Mouse (Mus musculus) kidney, adult 9 months (tissue): ENCODE data around the gene Olfr1394.
"Not testable (repeated sequence)": the region's sequence is repeated elsewhere in the genome, so short reads cannot be mapped to it uniquely, and the experiment has no call there.

ENCODE experiments used
- DNase-seq: peaks from one replicate; pipeline ENCODE4 v3.0.0; 2022

Gene Olfr1394

DNA sequence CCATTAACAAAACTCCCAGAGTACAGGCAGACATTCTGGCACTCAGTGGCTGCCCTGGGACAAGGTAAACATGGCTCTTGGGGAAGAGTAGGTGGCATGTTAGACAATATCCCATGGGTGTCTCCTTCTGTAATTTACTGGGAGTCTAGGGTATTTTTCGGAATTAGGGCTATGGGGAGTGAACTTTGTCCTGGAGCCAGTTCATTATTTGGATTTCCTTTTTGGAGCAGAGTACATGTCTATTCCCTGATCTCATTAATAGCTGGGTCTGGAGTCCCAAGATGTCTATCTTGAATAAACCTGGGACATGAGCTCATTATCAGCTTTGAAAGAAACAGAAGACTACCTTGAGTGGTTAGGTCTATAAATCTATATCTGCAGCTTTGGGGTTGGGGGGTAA lies at the start of gene Olfr1394:
TSS of gene Olfr1394 (plus strand) at position 301 of the 400 bp plus-strand sequence.
- peak; percentile 33 for DNase-seq

DNA sequence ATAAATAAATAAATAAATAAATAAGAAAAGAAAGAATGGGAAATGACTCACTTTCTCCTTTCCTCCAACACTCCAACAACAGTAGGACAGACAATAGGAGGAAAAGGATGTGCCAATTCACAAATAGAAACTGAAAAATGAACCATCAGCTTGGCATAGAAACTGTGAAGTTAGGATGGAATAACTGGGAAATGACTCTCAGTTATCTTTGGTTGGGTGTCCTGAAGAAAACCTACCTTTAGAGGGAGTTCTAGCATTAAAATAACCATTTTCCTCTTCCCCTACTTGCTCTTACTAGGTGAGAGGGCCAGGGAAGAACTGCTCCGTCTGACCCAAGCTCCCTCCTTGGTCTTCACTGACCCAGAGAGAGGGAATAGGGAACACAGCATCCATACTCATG lies 48.4 kb upstream of the Olfr1394 start:
- DNase-seq = no peak

DNA sequence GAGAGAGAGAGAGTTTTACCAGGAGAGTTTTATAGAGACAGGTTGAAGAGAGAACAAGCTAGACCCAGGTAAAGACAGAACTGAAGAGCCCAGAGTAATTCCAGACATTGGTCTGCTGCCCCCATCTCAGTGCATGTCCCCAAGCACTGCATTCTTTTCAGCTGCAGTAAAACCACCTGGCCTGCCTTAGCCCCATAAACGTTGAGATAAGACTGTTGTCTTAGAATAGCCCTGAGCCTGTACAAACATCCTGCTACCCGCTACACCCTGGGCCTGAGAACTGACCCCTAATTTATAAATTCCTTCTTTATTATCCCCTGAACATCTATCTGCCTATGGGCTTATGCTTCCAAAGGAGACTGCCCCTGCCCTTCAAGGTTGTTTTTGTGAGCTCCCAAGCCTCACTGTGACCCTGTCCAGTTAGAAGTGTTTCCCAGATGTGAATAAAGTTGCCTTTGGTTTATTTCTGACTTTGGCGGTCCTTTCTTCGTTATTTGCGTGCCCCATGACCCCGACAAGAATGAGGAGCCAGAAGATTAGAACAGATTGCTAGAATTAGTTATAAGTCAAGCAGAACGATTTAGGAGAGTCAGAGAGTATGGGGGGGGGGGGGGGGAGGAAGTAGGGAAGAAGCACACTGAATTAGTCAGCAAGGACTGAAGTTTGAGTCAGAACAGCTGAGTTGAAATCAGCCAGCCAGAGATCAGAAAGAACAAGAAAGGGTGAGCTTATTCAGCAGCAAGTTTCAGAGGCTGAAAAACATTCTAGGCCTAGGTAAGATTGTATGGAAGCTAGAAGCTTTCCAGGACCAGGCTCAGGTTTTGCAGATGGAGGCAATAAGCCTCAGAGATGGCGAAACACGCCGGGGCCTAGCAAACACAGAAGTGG lies 46.3 kb upstream of the Olfr1394 start:
- no peak for DNase-seq

DNA sequence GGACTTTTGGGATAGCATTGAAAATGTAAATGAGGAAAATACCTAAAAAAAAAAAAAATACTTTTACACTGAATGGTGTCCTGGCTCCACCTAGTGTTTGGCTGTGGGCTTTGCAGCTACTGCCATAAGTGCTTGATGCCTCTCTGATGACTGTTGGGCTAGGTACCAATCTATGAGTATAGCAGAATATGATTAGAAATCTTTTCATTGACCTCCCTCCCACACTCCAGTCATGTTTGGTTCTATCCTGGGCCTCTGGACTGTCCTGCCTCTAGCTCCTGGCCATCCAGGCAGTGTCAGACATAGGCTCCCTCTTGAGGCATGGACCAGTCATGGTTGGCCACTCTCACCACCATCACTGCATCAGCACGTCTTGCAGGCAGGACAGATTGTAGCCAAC lies 45.3 kb upstream of the Olfr1394 start:
- peak; percentile 52 for DNase-seq

DNA sequence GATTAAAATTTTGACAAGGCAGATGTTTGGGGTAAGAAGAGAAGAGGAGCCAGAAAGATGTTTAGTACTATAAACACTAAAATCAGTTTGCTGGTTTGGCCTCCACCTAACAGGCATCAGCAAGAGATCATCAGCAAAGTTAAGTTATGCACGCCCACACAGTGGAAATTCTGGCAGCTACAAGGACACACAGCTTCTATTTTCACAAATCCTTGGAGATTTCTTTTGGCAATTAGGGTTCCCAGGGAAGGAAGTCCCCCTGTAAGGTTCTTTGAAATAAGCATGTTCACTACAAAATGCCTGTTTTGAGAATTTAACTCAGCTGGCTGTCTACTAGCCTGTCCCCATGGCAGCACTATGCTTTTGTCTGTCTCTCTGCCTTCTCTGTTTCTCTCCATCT lies 43.2 kb upstream of the Olfr1394 start:
- no peak for DNase-seq

DNA sequence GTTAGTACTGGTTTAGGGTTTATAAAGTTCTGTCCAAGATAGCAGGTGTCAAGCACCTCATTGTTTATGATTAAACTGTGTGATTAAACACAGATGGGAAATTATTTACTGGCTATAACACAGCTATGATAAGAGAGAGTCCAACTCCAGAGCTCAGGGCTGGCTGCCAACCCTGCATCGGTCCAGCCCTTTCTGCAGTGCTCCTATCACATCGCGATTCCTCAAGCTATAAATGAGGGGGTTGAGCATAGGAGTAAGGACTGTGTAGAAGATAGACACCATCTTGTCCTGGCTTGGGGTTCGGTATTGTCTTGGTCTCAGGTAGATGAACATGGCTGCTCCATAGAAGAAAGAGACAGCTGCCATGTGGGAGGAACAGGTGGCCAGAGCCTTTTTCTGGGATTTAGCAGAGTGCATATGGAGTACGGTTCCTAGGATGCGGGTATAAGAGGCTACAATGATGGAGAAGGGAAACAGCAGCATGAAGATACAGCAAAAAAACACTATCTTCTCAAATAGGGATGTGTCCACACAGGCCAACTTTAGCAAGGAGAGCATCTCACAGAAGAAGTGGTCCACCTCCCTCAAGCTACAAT lies 41.5 kb upstream of the Olfr1394 start:
- DNase-seq = no peak

DNA sequence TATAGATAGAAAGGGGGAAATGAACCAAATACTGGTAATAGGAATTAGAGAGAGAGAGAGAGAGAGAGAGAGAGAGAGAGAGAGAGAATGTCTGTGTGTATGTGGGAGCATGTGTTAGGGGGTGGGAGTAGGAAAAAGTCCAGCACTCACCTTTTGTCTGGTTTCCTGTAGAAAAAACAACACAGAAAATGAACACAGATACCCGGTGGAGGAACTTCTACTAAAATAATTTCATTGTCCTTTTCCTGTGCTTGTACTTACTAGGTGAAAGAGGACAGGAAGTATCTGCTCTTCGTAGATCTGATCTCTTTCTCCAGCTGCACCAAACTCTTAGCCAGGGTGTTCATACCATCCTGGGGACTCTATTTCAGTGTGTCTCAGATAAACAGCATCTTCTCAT lies 40.0 kb upstream of the Olfr1394 start:
- DNase-seq = no peak

DNA sequence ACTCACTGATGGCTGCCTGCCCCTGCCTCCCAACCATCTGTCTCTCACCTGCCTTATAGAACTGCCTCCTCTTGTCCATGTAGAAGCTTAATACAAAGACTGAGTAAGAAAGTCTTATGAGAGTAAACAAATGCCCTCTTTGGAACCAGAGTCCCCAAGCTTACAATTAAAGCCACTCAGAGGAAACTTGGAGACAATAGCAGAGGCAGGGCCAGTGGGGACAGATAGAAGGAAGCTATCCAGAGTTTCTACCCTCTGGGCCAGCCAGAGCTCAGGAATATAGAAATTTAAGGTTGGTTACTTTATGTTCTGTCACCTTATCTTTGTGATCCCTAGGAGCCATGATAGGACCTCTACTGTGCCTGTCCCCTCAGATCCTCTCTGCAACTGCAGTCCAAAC lies 39.4 kb upstream of the Olfr1394 start, which contains the start of gene Olfr1396:
TSS of gene Olfr1396 (minus strand) at position 101 of the 400 bp plus-strand sequence.
- no peak for DNase-seq

DNA sequence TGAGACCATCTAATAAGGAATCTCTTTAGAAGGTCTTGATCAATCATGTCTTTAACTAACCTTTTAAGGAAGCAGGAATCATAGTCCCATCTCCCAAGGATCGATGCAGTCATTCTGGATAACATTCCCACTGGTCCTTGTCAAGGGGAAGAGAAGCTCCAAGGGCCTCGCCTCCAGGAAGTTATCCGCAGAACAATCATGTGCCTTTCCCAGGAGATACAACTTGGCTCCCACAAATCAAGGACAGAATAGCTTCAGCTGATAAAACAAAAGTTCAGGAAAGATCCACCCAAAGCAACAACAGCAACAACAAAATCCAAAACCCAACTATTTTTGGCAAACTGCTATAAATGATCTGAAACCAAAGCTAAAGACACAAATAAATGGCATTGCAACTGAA lies 34.5 kb upstream of the Olfr1394 start:
- no peak for DNase-seq

DNA sequence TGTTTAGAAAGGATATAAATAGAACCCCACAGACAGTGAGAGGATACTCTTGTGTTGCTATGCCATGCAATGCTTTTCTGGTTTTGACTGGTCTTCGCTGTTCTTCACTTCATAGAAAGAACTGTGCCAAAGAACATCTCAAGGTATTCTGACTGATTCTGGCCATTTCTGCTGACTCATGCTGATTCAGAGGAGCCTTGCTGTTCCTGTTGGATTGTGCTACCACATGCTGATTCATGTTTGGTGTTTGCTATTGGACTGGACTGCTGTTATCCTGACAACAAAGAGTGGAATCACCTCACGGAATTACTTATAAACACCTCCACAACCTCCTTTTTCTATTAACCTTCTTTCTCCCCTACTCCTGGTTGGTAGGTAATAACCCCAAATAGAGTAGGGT lies 30.0 kb upstream of the Olfr1394 start:
- DNase-seq = no peak

DNA sequence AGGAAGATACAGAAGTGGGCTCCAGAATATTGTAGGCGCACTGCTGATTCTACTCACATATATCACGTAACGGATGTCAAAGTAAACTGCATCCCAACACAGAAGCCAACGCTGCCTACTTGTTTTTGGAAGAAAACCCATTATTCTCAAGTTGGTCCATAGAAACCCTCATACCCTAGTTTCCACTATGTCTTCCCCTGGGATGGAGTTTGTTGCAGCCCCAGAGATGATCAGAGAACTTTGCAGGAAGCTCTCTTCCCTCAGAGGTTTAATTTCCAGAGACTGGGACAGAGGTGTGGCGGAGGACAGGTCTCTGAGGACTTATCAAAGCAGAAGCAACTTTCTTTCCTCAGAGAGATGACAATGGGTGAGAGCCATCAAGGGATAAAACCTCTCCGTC lies 12.2 kb upstream of the Olfr1394 start, which contains the start of gene Olfr1395:
TSS of gene Olfr1395 (plus strand) at position 301 of the 400 bp plus-strand sequence.
- no peak for DNase-seq

DNA sequence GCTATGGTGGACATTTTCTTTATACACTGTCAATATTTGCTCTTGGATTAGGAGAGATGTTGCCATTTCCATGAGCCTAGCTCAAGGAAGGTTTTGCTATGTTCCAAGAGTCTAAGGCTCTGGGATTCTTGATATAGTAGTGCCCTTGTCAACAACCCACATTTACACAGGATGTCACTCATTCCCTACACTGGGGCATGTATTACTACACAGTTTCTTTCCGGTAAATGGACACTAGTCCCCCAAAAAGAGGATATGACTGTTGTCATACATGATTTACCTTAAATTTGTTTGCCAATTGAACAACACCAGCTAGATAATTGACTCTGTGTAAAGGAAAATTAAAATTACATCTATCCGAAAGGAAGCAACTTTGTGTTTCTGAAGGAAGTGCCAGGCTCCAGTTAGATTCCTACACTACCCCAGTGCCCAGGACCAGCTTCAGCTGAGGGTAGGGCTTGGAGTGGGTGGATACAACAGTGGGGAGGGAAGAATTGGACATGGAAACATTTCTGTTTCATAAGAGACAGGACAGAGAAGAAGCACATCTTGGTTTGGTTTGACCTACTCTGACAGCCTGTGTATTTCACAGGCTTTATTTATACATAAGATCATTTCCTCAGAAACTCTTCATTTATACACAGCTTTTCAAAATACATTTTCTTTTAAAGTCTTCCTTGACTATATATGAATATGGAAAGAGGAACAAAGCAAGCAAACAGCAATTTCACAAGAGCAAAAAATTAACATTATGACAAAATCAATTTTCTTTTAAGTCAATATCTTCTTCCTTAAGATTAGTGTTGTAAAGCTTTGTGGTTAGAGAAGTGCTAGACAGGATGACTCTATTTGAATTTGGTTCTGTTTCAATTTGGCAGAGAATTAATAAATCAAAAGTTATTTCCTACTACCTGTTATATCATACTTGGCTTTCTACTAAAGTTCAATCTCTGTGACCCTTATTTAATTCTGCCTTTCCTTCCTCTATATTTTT lies 2.9 kb downstream of the Olfr1394 start:
- DNase-seq = no peak

DNA sequence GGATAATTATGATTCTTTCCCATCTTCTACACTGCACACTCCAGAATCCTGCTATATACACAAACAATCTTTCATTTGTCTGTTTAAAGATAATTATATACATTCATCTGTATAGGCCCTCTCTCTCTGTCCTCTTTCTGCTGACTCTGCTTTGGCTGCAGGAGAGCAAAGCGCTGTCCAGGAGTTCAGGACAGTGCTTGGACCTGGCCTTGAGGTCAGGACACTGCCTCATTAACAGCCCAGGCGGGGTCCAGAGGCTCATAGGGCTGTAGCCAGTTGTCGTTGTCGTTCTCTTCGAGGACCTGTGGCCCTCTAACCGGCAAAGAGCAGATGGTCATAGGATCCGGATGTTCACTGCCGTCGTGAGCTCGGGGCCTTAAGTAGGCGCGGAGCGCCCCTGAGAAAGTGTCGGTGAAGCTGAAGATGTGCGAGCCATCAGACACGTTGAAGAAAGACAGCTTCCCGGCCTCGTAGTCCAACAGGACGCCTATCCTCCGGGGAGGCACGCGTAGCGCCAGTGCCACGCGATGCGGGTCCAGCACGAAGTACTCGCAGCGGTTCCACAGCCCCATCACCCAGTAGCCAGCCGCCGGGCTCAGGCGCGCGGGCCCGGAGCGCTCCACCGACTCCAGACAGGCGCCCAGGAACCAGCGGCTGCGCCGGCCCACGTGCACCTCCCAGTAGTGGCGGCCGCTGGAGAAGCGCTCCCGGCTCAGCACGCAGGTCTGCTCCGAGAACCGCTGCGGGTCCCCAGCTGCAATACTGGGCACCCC lies 14.8 kb downstream of the Olfr1394 start:
- DNase-seq = no peak

DNA sequence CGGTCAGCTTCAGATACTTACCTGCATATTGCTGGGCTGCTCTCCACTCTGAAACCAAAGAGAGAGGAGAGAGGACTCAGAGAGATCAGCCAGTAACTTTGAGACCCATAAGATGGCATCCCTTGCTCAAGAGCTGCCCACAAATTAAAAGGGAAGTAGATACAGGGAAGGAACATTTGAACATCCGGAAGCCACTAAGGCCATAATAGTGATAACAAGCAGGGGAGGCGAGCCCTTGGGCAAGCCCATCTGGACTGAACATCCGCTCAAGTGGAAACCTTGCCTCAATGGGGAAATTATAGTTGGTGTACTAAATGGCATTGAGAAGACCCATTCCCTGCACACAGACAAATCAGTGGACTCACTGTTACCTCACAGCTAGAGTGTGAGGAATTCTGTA lies 16.4 kb downstream of the Olfr1394 start:
- DNase-seq = no peak

DNA sequence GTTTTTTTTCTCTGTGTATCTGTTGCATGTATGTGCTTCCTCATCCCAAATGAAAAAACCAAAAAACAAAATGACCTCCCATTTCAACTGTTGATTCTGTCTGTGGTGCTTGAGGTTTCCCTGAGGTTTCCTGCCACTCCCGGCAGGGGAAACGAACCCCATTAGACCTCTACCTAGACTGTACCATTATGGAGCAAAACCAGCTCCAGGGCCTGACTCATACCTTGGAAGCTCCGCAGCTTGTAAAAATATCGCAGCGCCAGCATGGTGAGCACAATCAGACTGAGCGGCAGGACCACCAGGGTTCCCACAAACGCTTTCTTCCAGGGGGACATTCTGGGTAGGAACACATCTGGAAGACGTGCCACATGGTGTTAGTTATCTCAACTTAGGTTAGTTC lies 21.2 kb downstream of the Olfr1394 start:
- no peak for DNase-seq

DNA sequence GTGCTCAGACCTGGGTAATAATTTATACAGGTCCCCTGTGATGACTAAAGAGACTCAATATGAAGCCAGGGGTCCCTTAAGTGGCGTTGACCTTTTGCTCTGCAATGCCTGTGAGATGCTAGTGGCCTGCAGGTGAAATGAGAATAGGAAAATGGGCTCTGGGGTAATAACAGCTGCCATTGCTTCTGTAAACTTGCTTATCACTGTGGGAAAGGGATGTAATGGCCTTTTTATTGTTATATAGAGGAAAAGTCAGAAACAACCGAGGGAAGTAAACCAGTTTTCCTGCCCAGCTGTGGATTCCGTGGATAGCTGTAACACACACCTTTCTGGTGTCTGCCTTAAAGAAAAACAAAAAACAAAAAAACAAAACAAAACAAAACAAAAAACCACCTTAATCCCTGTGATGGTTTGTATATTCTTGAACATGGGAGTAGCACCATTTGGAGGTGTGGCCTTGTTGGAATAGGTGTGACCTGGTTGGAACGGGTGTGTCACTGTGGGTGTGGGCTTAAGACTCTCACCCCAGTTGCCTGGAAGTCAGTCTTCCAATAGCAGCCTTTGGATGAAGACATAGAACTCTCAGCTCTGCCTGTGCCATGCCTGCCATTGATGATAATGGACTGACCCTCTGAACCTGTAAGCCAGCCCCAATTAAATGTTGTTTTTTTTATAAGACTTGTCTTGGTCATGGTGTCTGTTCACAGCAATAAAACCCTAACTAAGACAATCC lies 22.0 kb downstream of the Olfr1394 start:
- not testable (repeated sequence) for DNase-seq

DNA sequence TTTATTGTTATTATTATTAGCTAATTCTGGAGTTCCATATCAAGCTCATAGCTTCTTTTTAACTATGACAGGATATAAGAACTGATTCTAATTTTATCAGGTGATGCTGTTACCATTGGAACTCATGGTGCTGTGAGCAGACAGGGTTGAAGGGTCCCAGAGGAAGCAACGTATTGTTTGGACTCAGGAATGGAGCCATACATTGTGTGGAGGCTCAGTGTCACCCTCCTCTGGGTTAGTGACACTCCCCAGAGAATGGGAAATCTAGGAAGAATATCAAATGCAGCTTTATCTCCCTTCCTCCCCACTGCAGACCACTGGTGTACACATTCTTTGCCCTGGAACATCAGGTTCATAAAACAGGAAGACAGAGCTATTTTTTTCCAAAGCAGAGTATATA lies 29.0 kb downstream of the Olfr1394 start:
- DNase-seq = no peak

DNA sequence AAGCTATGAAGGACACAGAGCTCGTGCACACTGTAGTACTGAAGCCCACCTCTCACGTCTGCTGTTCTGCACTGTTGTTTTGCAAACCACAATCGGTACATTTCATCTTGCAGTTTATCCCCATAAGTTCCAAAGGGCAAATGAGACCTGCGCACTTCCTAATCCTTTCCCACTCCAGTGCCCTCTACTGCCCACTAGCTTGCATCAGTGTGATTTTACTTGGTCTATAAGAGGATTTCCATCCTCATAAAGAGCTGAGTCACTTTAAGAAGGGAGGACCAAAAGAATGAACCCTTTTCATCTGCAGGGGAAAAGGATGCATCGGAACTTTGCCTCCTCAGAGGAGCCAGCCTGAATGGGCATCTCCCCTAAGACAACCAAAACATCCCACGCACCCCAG lies 32.3 kb downstream of the Olfr1394 start:
- DNase-seq = no peak

DNA sequence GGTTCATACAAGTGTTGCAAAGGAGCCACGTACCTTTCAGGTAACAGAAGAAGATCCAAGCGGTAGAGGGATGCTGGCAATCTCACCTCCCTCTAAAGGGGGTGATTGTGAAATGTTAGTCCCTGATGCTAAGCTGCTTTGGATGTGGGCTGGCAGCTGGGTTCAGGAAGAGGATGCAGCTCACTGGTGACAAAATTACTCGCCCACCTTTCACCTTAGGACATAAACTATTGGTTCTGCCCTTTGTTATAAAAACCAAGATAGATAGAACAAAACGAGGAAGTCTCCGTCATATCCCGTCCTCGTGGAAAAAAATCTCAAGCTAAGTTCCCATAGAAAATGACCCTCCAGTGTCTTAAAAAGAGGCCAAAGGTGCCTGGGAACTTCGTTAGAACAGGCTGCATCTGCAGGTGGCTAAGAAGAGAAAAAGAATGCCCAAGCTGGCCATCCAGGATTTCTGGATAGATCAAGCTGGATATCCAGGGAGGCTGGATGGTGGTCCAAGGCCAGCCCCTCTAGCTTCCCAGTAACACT lies 32.8 kb downstream of the Olfr1394 start, which contains the start of gene Btnl9:
TSS of gene Btnl9 (minus strand) at position 205 of the 534 bp plus-strand sequence.
- peak; percentile 26 for DNase-seq

DNA sequence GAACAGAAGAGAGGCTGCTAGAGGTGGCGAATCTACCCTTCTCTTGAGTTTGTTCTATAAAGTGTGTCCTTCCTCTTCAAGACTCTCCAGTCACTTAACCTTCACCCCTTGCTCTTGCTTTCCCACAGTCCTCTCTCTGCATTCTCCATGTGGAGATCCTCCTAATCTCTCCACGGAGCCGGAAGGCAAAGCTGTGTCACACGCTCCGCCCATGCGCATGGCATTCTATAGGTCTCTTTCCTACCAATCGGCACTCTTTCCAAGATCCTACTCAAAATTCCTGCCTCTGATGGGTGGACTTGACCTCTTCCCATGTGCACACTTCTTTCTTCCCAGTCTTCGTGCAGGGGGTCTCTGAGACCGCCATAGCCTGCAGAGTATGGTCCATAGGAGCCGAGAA lies 33.5 kb downstream of the Olfr1394 start:
- no peak for DNase-seq

DNA sequence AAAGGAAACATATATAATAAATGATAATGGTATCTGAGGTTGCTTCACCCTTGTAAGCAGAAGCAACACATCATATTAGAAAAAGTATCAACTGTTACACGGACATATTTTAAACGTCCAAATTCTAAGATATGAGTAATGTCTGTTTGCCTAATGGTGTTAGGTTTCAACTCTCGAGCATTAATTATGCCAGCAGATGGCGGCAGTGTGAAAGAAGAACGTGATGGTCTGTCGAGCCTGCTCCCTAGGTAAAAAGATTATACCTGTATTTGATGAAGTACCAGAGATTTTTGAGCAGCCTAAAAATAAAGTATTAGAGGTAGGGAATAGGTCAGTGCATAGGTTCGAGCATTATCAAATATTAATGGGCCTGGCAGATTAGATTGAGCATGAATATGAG lies 35.6 kb downstream of the Olfr1394 start:
- DNase-seq = peak; percentile 87
